Mouse (Mus musculus): Measurements from ENCODE around the gene Gm21985. TPM values are rescaled to one million over a fixed set of nuclear protein-coding genes. Genes with fewer than 3 reads are reported as not detected.

The Gm21985 gene
- polyA plus RNA-seq, 1 experiment, result 2.2 TPM

DNA sequence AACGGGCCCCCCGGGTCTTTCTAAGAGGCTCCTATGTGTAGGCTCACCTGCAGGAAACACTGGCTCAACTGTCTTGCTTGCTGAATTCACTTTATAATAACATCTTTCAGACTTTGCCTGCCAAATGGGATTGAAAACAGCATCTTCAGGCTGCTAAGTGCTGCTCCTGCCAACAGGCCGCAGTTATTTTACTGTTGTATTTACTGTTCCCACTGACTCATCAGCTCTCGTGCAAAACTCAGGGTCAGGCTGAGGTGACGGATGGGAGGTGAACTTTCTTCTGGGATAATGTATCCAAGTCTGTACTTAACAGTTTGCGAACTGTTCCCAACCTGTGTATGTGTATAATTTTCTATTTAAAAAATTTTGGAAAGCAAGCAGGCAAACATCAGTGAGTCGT lies 52.8 kb downstream of the Gm21985 start:
- Histone ChIP-seq H3K27ac (ENCODE audit: insufficient read depth, low read length) (no peak overlapping the region), H3K4me1 (ENCODE audit: control insufficient read depth, insufficient read depth, low read length) (no peaks in the 10 kb centered on the region), H3K27me3 (ENCODE audit: control insufficient read depth, insufficient read depth, low read length, poor library complexity, severe bottlenecking) (no peaks in the 10 kb centered on the region), H3K36me3 (ENCODE audit: control insufficient read depth, insufficient read depth, low read length, poor library complexity, severe bottlenecking) (no peaks in the 10 kb centered on the region), H3K9me3 (replicated peaks; ENCODE audit: control insufficient read depth, insufficient read depth, low read length, poor library complexity, severe bottlenecking) (no peaks in the 10 kb centered on the region), H3K4me3 (ENCODE audit: low read depth, low read length) (no peak overlapping the region), H3K9ac (ENCODE audit: low read depth, poor library complexity, severe bottlenecking) (no peak overlapping the region)
- no peak for TF ChIP-seq EP300 (IDR thresholded peaks at IDR 0.05; ENCODE audit: insufficient read depth, low read depth, low read length)
- TF ChIP-seq CTCF (IDR thresholded peaks at IDR 0.05; ENCODE audit: low read depth, low read length), result no peak
- TF ChIP-seq POLR2A (IDR thresholded peaks at IDR 0.05; ENCODE audit: insufficient read depth, low read length), result no peak

GRCm38 (mm10) chr2:112328069-112328777 lies 62.1 kb downstream of the Gm21985 start:
- H3K9ac ChIP-seq (ENCODE audit: low read depth, poor library complexity, severe bottlenecking), result no peak overlapping the region
- TF ChIP-seq CTCF (IDR thresholded peaks at IDR 0.05; ENCODE audit: low read depth, low read length) (no peak), POLR2A (IDR thresholded peaks at IDR 0.05; ENCODE audit: insufficient read depth, low read length) (no peak), EP300 (IDR thresholded peaks at IDR 0.05; ENCODE audit: insufficient read depth, low read depth, low read length) (no peak)
- no peaks in the 10 kb centered on the region for H3K9me3 ChIP-seq (replicated peaks; ENCODE audit: control insufficient read depth, insufficient read depth, low read length, poor library complexity, severe bottlenecking)
- H3K36me3 ChIP-seq (ENCODE audit: control insufficient read depth, insufficient read depth, low read length, poor library complexity, severe bottlenecking), result no peaks in the 10 kb centered on the region
- H3K4me1 ChIP-seq (ENCODE audit: control insufficient read depth, insufficient read depth, low read length), result no peaks in the 10 kb centered on the region
- H3K4me3 ChIP-seq (ENCODE audit: low read depth, low read length), result no peak overlapping the region
- H3K27ac ChIP-seq (ENCODE audit: insufficient read depth, low read length), result no peak overlapping the region
- H3K27me3 ChIP-seq (ENCODE audit: control insufficient read depth, insufficient read depth, low read length, poor library complexity, severe bottlenecking), result no peaks in the 10 kb centered on the region

DNA sequence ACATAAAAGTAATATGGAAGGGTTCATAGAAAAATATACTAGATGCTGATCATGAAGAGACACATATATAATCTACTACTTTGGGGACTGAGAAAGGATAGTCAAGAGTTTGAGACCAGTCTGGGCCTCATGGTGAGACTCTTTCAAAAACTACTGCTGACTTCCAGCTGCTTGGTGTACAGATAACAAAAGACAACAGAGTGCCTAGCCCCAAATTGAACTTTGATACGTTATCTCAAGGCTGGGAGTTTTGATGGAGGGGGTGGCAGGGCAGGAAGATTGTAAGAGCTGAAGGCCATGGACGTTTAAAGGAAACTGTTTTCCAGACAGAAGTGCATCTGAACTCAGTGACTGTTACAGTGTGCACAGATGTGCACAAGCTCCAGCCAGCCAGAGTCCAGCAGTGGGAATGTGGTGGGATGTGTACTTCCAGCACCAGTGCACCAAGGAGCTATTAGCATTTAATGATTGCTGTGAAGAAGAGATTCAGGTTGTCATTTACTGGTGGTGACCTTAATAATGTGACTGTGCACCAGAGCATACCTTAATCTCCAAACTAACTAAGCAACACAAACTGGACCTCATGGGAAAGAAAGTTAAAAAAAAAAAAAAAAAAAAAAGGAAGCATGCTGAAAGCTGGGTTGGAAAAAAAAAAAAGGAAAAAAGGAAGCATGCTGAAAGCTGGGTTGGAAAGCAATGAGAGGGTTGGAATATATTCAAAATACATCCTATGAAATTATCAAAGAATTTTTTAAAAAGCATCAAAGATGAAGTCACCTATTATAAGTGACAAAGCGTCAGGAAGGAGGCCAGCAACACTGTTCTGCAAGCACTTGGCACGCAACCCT lies 66.2 kb downstream of the Gm21985 start:
- Histone ChIP-seq H3K9me3 (replicated peaks; ENCODE audit: control insufficient read depth, insufficient read depth, low read length, poor library complexity, severe bottlenecking) (no peaks in the 10 kb centered on the region), H3K4me3 (ENCODE audit: low read depth, low read length) (no peak overlapping the region), H3K9ac (ENCODE audit: low read depth, poor library complexity, severe bottlenecking) (no peak overlapping the region), H3K27me3 (ENCODE audit: control insufficient read depth, insufficient read depth, low read length, poor library complexity, severe bottlenecking) (no peaks in the 10 kb centered on the region), H3K27ac (ENCODE audit: insufficient read depth, low read length) (no peak overlapping the region), H3K36me3 (ENCODE audit: control insufficient read depth, insufficient read depth, low read length, poor library complexity, severe bottlenecking) (no peaks in the 10 kb centered on the region), H3K4me1 (ENCODE audit: control insufficient read depth, insufficient read depth, low read length) (no peaks in the 10 kb centered on the region)
- TF ChIP-seq CTCF (IDR thresholded peaks at IDR 0.05; ENCODE audit: low read depth, low read length) (no peak), POLR2A (IDR thresholded peaks at IDR 0.05; ENCODE audit: insufficient read depth, low read length) (no peak)

DNA sequence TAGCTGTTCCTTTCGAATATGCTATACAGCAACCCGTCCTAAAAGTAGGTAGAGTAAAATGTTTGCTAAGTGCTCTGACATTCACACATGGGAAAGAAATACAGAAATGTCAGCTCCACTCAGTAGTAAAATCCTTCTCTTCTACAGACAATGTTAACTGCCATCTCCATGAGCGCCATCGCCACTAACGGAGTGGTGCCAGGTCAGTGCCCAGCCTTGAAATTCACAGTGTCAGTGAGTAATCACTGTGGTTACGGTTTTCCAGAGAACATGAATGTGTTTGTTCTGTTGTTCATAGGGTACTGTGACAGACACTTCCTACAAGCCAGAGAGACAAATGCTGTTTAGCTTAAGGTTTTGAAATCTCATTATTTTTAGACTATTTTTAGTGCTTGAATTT lies 71.1 kb downstream of the Gm21985 start:
- H3K27ac ChIP-seq (ENCODE audit: insufficient read depth, low read length), result no peak overlapping the region
- H3K4me1 ChIP-seq (ENCODE audit: control insufficient read depth, insufficient read depth, low read length), result no peaks in the 10 kb centered on the region
- H3K4me3 ChIP-seq (ENCODE audit: low read depth, low read length), result no peak overlapping the region
- no peaks in the 10 kb centered on the region for H3K9me3 ChIP-seq (replicated peaks; ENCODE audit: control insufficient read depth, insufficient read depth, low read length, poor library complexity, severe bottlenecking)
- H3K27me3 ChIP-seq (ENCODE audit: control insufficient read depth, insufficient read depth, low read length, poor library complexity, severe bottlenecking), result no peaks in the 10 kb centered on the region
- no peak for TF ChIP-seq POLR2A (IDR thresholded peaks at IDR 0.05; ENCODE audit: insufficient read depth, low read length)
- no peak for TF ChIP-seq EP300 (IDR thresholded peaks at IDR 0.05; ENCODE audit: insufficient read depth, low read depth, low read length)
- no peak overlapping the region for H3K9ac ChIP-seq (ENCODE audit: low read depth, poor library complexity, severe bottlenecking)
- H3K36me3 ChIP-seq (ENCODE audit: control insufficient read depth, insufficient read depth, low read length, poor library complexity, severe bottlenecking), result no peaks in the 10 kb centered on the region

DNA sequence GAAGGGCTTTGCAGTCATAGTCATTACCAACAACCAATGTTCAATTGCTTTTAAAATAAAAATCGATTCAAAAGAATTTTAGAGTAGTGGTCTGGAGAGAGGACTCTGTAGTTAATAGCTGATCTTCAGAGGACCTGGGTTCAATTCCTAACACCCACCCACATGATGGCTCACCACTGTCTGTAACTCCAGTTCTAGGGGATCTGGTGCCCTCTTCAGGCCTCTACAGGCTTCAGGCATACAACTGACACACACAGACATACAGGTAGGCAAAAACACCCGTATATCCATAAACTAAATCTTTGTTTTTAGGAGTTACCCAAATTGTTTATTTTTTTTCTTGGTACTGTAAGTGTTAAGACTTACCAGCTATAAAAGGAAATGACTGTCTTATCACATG lies 73.6 kb downstream of the Gm21985 start:
- Histone ChIP-seq H3K9me3 (replicated peaks; ENCODE audit: control insufficient read depth, insufficient read depth, low read length, poor library complexity, severe bottlenecking) (no peaks in the 10 kb centered on the region), H3K4me1 (ENCODE audit: control insufficient read depth, insufficient read depth, low read length) (no peaks in the 10 kb centered on the region), H3K36me3 (ENCODE audit: control insufficient read depth, insufficient read depth, low read length, poor library complexity, severe bottlenecking) (no peaks in the 10 kb centered on the region; the same call in 1 of the 2 replicates), H3K27ac (ENCODE audit: insufficient read depth, low read length) (no peak overlapping the region), H3K9ac (ENCODE audit: low read depth, poor library complexity, severe bottlenecking) (no peak overlapping the region), H3K27me3 (ENCODE audit: control insufficient read depth, insufficient read depth, low read length, poor library complexity, severe bottlenecking) (no peaks in the 10 kb centered on the region), H3K4me3 (ENCODE audit: low read depth, low read length) (no peak overlapping the region)
- TF ChIP-seq EP300 (IDR thresholded peaks at IDR 0.05; ENCODE audit: insufficient read depth, low read depth, low read length) (no peak), POLR2A (IDR thresholded peaks at IDR 0.05; ENCODE audit: insufficient read depth, low read length) (no peak), CTCF (IDR thresholded peaks at IDR 0.05; ENCODE audit: low read depth, low read length) (peak; percentile 31)

- Histone ChIP-seq H3K9ac (ENCODE audit: low read depth, poor library complexity, severe bottlenecking) (no peak overlapping the region), H3K36me3 (ENCODE audit: control insufficient read depth, insufficient read depth, low read length, poor library complexity, severe bottlenecking) (no peaks in the 10 kb centered on the region; the same call in 1 of the 2 replicates), H3K4me1 (ENCODE audit: control insufficient read depth, insufficient read depth, low read length) (no peaks in the 10 kb centered on the region), H3K4me3 (ENCODE audit: low read depth, low read length) (no peak overlapping the region), H3K27ac (ENCODE audit: insufficient read depth, low read length) (no peak overlapping the region), H3K27me3 (ENCODE audit: control insufficient read depth, insufficient read depth, low read length, poor library complexity, severe bottlenecking) (no peaks in the 10 kb centered on the region), H3K9me3 (replicated peaks; ENCODE audit: control insufficient read depth, insufficient read depth, low read length, poor library complexity, severe bottlenecking) (no peaks in the 10 kb centered on the region)
- TF ChIP-seq CTCF (IDR thresholded peaks at IDR 0.05; ENCODE audit: low read depth, low read length) (no peak), POLR2A (IDR thresholded peaks at IDR 0.05; ENCODE audit: insufficient read depth, low read length) (no peak), EP300 (IDR thresholded peaks at IDR 0.05; ENCODE audit: insufficient read depth, low read depth, low read length) (no peak)
These were observed 75.0 kb downstream of the Gm21985 start for GRCm38 (mm10) chr2:112341117-112341516.
